Mouse (Mus musculus) embryo, embryonic 10 days (tissue): ENCODE data around the gene Tspyl4.

Experiments used
- DNase-seq: peaks from one replicate; pipeline ENCODE4 v3.0.0-alpha.2; 2015; ENCODE audit warnings: low spot score

The Tspyl4 gene

DNA sequence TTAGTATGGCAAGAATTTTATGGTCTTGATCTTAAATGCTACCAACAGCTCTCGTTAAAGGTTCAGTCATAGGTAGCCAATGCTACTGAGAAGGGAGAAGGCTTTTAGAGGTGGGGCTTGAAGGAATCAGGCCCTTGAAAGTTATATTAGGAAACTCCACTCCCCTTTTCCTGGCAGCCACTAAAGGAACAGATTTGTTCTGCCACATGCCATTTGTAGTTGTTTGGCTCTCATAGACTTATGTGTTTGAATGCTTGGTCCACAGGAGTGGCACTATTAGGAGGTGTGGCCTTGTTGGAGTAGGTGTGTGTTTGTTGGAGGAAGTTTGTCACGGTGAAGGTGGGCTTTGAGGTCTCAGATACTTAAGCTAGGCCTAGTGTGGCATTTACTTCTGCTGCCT, 23.6 kb downstream of the Tspyl4 start:
- no peak for DNase-seq

DNA sequence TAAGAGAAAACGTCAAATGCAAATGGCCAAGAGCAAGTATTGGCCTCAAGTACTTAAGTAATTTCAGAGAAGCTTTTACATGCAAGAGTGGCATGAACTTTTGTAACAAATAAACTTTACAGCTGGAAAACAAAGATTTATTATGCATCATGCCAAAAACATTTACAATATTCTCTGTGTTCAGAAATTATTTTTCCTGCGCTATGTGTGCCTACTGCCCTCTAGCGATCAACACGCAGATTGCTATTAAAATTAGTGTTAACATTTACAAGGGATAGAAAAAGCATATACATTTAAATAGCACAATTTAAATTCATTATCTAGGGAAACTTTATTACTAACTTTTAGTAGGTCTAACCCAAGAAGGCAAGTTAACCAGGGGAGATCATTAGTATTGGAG, 29.5 kb downstream of the Tspyl4 start:
- peak; percentile 45 for DNase-seq

DNA sequence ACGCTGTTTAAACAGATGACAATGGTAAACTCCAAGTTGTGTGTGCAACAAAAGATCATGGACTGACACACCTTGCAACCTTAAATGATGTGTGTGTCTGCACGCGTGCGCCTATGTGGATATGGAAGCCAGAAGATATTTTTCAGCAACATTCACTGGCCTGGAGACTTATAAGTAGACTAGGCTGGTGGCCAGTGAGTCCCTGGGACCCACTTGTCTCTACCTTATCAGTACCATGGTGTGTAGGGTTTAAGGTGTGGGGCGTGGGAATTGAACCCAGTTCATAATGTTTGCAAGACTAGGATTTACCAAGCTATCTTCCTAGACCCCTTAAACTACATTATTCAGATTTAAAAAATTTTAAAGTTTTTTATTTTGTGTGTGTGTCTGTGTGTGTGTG, 29.9 kb downstream of the Tspyl4 start:
- DNase-seq = no peak

DNA sequence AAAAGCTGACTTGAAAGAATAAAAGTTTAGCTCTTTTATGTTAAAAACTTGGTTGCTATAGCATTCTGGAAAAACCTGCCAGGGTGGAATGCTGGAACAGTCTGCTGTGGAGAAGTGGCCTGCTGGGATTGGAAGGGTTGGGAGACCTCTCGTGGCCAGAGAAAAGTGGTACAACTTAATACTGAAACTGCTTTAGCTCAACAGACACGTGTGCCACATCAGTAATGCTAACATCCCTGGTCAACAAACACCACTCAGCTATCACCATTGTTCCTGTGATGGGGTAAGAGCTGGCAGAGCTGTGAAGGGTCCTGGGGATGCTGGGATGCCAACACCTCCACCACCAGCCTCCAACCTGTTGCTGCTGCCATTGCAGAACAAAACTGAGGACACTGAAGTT, 31.1 kb downstream of the Tspyl4 start:
- peak; percentile 76 for DNase-seq

DNA sequence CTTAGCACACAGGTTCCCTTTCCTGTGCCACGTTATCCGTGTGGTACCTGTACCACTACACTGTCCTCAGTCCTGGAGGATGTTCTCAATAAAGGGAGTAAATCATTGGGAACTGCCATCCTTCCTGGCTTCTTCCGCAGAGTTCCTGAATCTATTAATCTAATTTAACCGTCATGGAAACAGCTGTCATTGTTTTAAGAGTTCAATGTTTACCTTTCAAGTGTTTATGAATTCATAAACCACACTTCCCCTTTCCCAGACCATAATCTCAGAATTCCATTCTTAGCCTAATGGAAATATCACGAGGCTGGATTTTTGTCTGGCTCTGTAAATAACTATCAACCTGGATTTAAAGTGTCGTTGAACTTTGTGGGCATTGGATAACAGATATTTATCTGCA, 43.8 kb downstream of the Tspyl4 start:
- DNase-seq = no peak

DNA sequence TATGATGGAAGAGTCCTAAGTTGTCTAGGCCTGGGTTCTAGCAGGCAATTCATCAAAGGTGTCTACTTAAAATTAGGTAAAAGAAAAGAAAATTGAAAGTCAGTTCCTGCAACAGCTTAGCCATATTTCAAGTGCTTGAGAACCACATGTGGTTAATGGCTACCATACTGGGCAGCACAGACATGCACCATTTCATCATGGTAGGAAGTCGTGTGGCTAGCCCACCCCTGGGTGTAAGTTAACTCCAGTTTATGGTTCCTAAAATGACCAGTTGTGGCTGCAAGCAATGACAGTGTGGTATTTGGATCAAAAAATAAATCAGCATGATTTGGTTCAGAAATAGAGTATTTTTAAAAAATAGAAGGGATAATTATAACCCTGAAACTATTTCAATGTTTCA, 44.6 kb downstream of the Tspyl4 start:
- DNase-seq = no peak
